ENCODE assay signal across 15 mouse cellular contexts in genomic region chr7:52278262-52278661, GRCm38 (mm10).
"Had no signal": no experiment of that assay in that cellular context is flagged by ENCODE, and none has a peak within 500 bp of the region (broad histone marks: within the 10 kb centered on the region; RNA-seq: fewer than 3 reads in every experiment).

No protein-coding gene starts in this region.

- H3K27me3 ChIP-seq: neural tube, embryonic 15.5 days; stomach, embryonic 15.5 days had no signal

- H3K4me3 ChIP-seq: neural tube, embryonic 15.5 days; stomach, embryonic 15.5 days had no signal

- H3K9me3 ChIP-seq: neural tube, embryonic 15.5 days; stomach, embryonic 15.5 days had no signal

- DNase-seq: retina, postnatal 1 day; right cerebral cortex, adult 18-20 months; right cerebral cortex, postnatal 14 days; right cerebral cortex, postnatal 25 days; right cerebral cortex, postnatal 4 days; spleen, adult 18-20 months; thymus, adult 18-20 months; thymus, adult 2 months; thymus, postnatal 14 days; thymus, postnatal 25 days; thymus, postnatal 36 days; thymus, postnatal 4 days had no signal

- H3K36me3 ChIP-seq: neural tube, embryonic 15.5 days; stomach, embryonic 15.5 days had no signal

- H3K4me2 ChIP-seq: neural tube, embryonic 15.5 days; stomach, embryonic 15.5 days had no signal

- H3K9ac ChIP-seq: neural tube, embryonic 15.5 days; stomach, embryonic 15.5 days had no signal

- H3K27ac ChIP-seq: neural tube, embryonic 15.5 days; stomach, embryonic 15.5 days; stomach, postnatal 0 days had no signal

- H3K4me1 ChIP-seq: neural tube, embryonic 15.5 days; stomach, embryonic 15.5 days had no signal
